Mouse (Mus musculus) layer of hippocampus, adult 18-20 months (tissue): Measurements from ENCODE around the gene Ttbk1. TPM values are rescaled to one million over a fixed set of nuclear protein-coding genes. Genes with fewer than 3 reads are reported as not detected.

Source experiments
- DNase-seq, 2 experiments: peaks; one replicate each; pipeline ENCODE4 v3.0.0; 2022; ENCODE audit warnings: low spot score in 2 of 2
- total RNA-seq, 2 experiments: library from RNA; stranded (reverse); gene quantifications; 2 replicates each; pipeline ENCODE4 v1.2.3; 2021

The Ttbk1 gene
- total RNA-seq, 2 experiments from 2014 or later, result 117 to 120 TPM

GRCm38 (mm10) chr17:46477286-46477685, 10.2 kb downstream of the Ttbk1 start:
- DNase-seq, result no peak

GRCm38 (mm10) chr17:46476601-46477000, 10.9 kb downstream of the Ttbk1 start:
- DNase-seq, result no peak

GRCm38 (mm10) chr17:46467830-46468229, 19.6 kb downstream of the Ttbk1 start:
- DNase-seq, result peak in 1 of 2 experiments; percentile 47

GRCm38 (mm10) chr17:46462226-46462625, 25.2 kb downstream of the Ttbk1 start:
- no peak for DNase-seq

GRCm38 (mm10) chr17:46461347-46461746, 26.1 kb downstream of the Ttbk1 start:
- DNase-seq, result no peak

GRCm38 (mm10) chr17:46460673-46461072, 26.8 kb downstream of the Ttbk1 start:
- DNase-seq, result no peak

GRCm38 (mm10) chr17:46458439-46458838, 29.0 kb downstream of the Ttbk1 start:
- DNase-seq, result no peak

- DNase-seq, result peak in 1 of 2 experiments; percentile 46
These were observed 29.7 kb downstream of the Ttbk1 start for GRCm38 (mm10) chr17:46457791-46458190.

GRCm38 (mm10) chr17:46455110-46455691, 32.3 kb downstream of the Ttbk1 start:
- DNase-seq, result no peak

GRCm38 (mm10) chr17:46454539-46454938, 32.9 kb downstream of the Ttbk1 start:
- no peak for DNase-seq

GRCm38 (mm10) chr17:46453970-46454411, 33.5 kb downstream of the Ttbk1 start:
- DNase-seq, result peak in 1 of 2 experiments; percentile 25

GRCm38 (mm10) chr17:46453302-46453948, 34.0 kb downstream of the Ttbk1 start:
- DNase-seq, result no peak

GRCm38 (mm10) chr17:46452683-46453082, 34.8 kb downstream of the Ttbk1 start:
- no peak for DNase-seq

- DNase-seq, result no peak
These were observed 41.2 kb downstream of the Ttbk1 start for GRCm38 (mm10) chr17:46446264-46446663.

GRCm38 (mm10) chr17:46444839-46445579, 42.5 kb downstream of the Ttbk1 start:
- no peak for DNase-seq

- no peak for DNase-seq
These were observed 48.3 kb downstream of the Ttbk1 start for GRCm38 (mm10) chr17:46439176-46439575.

GRCm38 (mm10) chr17:46438298-46438873, 49.1 kb downstream of the Ttbk1 start, which contains the start of gene Slc22a7:
Slc22a7 (minus strand) TSS chr17:46438457.
- DNase-seq, result no peak

- DNase-seq, result no peak
These were observed 50.7 kb downstream of the Ttbk1 start for GRCm38 (mm10) chr17:46436672-46437366.

GRCm38 (mm10) chr17:46433627-46434026, 53.8 kb downstream of the Ttbk1 start:
- DNase-seq, result no peak

GRCm38 (mm10) chr17:46428761-46429414, 58.6 kb downstream of the Ttbk1 start, which contains the start of gene Crip3:
Crip3 (plus strand) TSS chr17:46428926.
- no peak for DNase-seq

GRCm38 (mm10) chr17:46426496-46426895, 61.0 kb downstream of the Ttbk1 start:
- DNase-seq, result no peak
